Mouse (Mus musculus): Measurements from ENCODE around the gene Tjp1.

The Tjp1 gene

DNA sequence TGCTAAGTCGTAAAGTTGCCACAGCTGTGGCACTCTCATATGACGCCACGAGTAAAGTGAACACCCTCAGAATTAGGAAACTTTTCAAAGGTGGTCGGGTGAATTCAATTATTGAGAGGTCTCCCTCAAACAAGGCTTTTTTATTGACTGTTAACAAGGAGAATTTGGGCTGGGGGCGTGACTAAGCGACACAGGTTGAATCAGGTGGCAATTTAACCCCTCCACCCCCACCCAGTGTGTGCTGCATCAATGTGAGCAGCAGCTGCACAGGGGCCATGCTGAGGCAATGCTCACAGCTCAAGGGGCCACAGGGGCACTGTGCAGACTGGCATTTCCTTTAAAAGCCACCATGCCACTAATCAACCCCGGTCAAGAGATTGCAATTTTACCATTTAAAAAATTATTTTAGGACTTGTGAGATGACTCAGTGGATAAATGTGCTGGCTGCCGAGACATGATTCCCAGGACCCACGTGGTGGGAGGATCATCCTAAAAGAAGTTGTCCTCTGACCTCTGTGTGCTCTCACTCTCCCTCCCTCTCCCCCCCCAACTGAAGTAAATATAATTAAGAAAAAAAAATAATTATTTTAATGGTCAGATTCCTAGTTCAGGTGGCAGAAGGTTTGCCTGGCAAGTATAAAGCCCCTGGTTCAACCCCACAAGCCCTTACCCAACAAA, 96.4 kb downstream of the Tjp1 start:
- no peak for DNase-seq (ENCODE audit: low spot score)

DNA sequence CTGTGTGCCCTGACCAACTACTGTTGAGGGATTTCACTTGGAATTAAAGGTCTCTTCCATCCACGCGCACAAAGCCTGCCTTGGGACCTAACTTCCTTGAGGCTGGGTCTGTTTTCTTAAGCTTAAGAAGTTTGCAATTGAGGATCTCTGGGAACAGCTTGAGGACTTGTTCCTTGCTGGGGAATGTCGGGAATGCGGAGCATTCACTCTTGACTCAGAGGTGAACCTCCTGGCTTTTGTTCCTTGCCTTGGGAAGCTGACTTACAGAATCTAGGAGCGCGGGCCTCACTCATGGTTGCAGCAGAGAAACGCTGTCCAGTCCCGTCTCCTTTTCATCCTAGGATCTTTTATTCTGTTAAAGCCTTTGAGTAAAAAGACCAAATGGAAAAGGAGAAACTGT, 97.2 kb downstream of the Tjp1 start:
- no peak for DNase-seq (ENCODE audit: low spot score)

DNA sequence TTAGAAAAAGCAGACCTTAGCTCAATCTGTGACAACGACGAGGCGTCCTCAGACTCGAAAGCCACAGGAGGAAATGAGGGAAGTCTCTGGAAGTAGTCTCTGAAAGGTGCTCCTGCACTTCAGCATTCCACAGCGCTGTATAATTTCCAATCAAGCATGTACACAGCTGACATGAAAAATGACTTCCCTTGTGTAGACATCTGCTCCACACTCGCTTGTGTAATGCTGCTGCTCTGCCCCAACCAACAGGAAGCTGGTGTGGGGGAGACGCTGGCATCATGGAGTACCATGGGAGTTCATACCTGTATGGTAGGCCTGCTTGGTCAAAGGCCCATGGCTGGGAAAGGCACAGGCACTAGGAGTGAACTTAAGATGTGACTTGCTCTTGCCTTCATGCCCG, 103.1 kb downstream of the Tjp1 start:
- DNase-seq (ENCODE audit: low spot score): no peak

DNA sequence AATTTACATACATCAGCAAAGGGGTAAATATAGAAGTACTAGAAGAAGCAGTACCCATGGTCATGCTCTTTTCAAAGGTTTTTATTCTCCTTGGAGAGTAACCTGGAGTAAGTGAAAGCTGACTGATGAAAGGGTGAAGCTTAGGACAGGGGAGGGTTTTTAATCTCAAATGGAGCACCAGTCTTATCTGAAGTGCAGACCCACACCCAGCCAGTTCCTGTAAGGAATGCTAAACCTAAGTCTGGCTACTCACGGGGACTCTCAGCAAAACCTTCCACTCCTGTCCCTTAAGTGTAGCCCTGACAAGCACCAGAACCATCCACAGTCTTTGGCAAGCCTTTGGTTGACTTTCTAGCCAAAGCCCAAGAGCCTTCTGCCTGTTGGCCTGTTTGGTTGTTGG, 105.1 kb downstream of the Tjp1 start:
- DNase-seq (ENCODE audit: low spot score): no peak

DNA sequence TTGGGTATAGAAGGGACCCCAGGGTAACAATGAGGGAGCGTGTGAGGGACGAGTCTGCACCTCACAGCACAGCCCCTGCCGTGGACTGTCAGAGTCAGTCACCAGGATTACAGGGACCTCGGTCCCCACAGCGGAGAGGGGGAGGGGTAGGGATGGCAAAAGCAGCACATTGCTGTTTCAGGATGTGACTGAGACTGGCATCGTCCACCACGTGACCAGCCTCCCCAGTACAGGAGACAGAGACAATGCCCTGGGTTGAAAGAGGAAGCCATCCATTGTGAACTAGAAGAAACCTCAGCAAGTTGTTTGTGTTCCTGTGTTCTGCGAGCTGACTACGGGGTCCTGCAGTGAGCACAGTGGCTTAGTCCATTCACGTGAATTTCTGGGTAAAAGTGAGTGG, 106.1 kb downstream of the Tjp1 start:
- peak; percentile 70 for DNase-seq (ENCODE audit: low spot score)

DNA sequence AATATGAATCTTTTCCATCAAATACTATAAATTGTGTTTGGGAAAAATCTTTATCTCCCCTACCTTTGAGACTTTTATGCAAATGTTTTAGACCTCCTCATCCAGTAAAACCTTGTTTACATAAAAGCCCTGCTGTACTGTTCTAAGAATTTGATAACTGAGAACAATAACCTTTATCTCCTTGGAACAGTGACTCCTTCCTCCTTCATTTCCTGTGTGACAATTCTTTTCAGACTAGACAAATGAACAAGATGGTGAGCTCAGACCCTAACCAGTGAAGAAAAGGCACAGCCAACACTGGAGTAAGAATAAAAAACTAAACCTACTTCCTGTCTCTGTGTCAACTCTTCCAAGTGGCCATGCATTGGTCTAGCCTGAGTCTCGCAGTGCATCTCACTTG, 107.7 kb downstream of the Tjp1 start:
- no peak for DNase-seq (ENCODE audit: low spot score)

DNA sequence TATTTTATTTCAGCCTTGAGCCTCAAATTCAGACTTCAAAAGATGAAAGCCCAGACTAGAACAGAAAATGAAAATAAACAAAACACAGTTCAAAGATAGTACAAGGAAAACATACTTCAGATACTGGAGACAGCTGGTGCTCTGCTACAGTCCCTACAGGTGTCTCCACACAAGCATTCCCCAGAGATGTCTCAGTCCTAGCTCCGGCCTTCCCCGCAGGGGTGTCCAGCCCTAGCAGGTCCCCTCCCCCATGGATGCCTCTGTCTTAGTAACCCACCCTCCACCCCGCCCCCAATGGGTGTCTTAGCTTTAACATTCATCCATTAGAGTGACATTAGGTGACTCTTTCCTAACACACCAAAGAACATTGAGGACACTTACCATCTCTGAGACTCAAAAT, 108.6 kb downstream of the Tjp1 start:
- DNase-seq (ENCODE audit: low spot score): no peak

DNA sequence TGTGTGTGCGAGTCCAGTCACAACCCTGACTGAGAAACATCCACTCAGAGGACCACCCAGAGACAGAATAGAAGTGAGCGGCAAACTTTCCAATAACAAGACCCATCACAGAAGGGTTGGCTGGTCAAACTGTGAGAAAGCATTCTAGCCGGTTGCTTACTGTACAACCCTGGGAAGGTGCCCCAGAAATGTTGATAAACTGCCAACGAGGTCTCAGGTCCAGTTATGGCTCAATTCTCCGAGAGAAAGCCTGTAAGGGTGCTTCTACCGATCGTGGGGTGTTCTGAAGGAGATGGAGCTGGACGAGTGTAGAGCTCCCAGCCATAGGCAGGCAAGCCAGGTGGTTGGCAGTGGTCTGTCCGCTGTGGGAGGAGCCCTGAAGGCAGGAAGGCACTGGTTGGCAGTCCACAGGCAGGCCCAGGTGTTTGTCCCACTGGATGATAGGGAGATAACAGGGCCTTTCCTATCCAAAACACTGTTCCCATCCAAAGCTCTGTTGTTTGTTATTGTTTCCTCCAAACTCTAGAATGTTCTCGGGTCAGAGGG, 109.1 kb downstream of the Tjp1 start:
- DNase-seq (ENCODE audit: low spot score): no peak

DNA sequence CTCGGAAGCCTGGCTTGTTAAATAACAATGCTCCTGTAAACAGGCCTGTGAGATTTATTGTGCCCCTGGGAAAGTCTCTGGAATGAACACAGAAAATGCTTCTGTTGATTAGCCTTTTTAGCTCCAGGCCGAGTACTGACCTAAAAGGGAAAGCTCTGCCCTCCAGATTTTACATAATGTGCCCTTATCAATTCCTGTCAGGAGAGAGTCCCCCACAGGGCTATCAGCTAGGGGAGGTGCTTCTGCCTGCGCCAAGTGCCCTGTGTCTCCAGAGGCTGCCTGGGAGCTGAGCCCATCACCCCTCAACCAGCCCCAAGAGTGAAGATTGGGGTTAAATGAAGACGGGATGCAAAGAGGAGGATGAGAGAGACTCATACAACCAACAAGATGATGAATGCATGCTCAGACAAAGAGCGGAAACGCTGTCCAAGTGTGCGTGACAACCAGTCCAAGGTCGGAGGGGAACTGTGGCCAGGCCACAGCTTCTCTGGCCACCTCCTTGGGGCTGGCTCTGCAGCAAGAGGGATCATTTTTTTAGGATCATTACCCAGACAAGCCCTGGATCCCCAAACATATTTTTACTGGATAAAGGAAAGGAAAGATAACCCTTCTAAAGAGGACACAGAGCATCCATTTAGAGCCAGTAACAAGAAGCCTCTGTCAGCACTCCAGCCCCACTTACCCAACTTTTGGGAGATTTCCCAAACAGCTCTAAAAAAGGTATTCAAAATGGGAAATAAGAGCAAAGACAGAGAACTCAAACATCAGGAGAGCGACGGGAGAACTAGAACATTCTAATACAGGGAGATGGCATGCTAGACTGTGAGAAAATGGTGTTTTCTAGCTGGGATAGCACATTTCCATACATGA, 110.1 kb downstream of the Tjp1 start:
- DNase-seq (ENCODE audit: low spot score): no peak

DNA sequence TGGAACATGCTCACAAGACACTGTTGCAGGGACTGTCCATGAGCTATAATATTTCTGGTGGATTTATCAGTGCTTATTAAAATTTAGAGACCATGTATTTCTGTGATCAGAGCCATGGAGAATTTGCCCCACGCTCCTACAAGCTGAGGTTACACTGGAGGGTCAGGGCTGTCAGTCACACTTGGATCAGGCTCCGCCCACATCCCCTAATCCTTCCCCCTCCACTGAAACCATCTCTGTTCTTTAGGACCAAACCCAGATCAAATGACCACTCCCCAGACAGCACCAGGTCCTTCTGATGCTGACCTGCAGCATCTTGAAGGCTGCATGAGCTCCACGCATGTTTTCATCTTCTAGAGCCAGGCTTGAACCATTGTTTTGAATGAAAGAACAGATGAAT, 111.1 kb downstream of the Tjp1 start:
- no peak for DNase-seq (ENCODE audit: low spot score)

DNA sequence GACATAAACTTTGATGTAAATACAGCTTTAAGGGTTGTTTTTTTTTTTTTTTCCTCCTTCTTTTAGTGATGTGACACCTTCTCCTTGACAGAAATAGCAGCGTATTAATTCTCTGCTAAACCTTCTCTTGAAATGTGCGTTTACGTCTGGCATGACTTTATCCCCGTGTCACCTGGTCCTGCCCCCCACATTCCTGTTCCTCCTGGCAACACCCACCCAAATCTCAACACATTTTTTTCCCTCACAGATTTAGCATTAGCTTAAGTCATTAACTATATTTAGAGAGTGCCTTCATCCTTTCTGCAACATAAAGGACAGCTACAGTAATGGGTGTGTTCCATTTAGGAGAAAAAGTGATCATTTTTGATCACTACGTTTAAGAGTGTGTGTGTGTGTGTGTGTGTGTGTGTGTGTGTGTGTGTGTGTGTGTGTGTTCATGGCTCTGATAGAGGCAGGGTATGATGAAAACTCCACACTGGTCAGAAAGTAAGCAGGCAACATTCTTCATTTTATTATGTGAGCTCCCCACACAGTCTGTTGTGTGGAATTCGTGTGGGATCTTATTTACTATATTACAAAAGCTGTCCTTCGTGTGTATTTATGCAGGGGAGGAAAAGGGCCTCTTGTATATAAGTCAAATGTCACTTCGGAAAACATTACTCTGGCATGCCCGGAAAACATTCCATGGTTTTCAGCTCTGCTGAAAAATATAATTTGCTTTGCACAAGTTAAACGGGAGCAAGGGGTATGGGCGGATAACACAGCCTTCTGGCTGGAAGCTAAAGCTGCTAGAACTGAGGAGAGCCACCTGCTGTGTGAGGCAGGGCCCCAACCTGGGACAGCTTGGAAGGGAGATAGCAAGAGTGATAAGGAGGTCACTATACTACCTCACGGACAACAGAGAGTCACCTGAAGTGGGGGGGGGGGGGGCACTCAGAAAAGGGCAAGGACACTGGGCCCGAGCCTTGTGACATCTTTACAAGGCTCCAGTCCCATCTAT, 113.3 kb downstream of the Tjp1 start:
- no peak for DNase-seq (ENCODE audit: low spot score)

DNA sequence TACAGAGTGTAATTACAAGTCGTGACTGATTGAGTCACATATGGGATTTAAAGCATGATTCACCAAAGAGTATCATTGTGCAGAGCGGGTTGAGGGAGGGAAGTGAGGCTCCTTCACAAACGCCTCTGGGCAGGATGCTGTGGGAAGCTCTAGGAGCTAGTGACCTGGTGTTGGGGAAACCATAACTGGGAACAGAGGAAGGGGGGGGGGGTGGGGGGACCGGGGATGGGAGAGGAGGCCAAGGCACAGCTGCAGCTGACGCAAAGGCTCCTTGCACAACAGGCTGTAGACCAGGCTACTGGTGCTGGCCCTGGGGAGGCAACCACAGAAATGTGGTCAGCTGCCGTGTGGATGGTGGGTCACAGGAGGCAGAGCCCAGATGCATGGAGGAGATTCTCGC, 116.9 kb downstream of the Tjp1 start:
- no peak for DNase-seq (ENCODE audit: low spot score)

DNA sequence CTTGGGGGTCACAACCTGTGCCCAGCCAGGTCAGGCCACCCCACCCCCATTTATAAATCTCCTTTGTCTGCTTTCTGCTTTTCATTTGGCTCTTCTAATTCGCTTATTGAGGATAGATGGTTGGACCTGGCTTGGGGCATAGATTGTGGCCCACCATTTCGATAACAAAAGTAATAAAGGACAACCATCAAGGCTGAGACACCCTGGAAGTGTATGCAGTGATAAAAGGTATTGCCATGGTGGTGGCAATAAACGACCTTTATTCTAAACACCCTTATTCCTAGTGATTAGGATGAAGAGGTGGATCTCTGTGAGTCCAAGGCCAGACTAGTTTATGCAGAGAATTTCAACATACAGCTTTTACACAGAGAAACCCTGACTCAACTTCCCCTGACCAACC, 121.2 kb downstream of the Tjp1 start:
- no peak for DNase-seq (ENCODE audit: low spot score)

DNA sequence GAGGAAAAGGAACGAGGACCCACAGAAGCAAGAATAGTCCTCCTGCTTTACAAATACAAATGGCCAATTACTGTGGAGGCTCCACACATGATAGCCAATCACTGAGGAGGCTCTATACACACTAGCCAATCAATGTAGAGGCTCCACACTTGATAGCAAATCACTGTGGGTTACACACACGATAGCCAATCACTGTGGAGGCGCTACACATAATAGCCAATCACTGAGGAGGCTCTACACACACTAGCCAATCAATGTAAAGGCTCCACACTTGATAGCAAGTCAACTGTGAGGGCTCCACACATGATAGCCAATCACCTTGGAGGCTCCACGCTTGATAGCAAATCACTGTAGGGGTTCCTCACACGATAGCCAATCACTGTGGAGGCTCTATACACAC, 125.1 kb downstream of the Tjp1 start:
- DNase-seq (ENCODE audit: low spot score): no peak

DNA sequence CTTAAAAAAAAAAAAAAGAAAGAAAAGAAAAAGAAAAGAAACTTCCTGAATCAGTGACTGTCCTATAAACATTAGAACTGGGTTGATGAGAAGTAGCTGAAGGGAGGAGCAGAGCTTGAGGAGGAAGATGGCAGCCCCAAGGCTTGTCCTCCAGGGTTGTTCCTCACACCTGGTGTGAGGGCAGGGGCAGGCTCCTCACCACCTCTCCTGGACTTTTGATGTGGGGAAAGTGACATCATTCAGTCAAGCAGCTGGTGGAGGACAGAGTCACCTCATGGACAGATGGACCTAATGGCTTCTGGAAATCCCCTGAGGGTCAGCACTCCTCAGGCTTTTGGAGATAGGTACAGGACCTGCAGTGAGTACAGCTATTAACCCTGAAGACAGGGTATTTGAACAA, 126.0 kb downstream of the Tjp1 start:
- no peak for DNase-seq (ENCODE audit: low spot score)

DNA sequence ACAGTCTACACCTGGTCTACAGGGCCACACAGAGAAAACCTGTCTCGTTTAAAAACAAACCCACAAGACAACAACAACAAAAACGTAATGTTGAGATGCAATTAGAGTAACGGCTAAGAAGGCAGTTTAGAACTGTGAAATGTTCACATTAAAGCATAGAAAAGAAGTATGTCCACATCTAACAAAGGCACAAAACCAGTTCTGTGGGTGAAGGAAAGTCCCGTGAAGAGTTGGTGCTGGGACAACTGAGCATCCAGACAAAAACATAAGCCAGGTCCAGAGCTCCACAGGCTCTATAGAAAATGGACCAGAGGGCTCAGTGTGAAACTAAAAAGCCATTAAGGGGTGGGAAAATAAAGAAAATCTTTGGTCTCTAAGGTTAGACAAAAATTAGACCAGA, 131.7 kb downstream of the Tjp1 start:
- DNase-seq (ENCODE audit: low spot score): no peak

DNA sequence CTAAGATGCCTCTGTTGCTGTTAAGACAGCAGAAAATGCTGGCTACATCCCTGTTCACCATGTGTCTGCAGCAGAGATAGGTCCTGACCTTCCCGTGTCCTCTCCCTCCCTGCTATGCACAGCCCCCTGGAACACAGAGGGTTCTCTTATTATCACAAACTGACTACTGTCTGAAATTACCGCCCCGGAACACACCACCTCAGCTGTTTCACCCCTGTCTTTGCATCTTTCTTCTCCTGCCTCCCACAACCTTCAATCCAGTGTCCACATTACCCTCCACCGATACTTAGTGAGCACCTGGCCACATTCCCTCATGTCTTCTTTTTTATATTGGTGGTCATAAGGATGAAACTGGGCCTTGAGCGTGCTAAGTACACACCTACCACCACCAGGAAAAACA, 132.4 kb downstream of the Tjp1 start:
- no peak for DNase-seq (ENCODE audit: low spot score)

DNA sequence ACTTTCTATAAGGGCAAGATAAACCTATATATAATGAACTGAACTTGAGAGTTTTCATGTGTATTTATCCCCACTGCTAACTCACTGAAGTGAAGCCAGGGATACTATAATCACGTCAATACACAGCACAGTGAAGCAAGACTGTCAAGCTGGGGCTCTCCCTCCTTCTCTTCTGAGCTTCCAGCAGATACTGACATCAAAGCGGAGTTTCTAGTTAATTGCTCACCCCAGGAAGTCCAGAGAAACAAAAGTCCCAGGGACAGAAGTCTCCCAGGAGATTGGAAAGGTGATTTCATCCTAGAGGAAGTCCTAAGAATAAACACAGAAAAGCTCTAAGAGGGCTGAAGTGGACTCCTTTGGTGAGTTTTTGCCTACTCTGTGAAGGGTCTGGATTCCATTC, 132.9 kb downstream of the Tjp1 start:
- DNase-seq (ENCODE audit: low spot score): no peak

DNA sequence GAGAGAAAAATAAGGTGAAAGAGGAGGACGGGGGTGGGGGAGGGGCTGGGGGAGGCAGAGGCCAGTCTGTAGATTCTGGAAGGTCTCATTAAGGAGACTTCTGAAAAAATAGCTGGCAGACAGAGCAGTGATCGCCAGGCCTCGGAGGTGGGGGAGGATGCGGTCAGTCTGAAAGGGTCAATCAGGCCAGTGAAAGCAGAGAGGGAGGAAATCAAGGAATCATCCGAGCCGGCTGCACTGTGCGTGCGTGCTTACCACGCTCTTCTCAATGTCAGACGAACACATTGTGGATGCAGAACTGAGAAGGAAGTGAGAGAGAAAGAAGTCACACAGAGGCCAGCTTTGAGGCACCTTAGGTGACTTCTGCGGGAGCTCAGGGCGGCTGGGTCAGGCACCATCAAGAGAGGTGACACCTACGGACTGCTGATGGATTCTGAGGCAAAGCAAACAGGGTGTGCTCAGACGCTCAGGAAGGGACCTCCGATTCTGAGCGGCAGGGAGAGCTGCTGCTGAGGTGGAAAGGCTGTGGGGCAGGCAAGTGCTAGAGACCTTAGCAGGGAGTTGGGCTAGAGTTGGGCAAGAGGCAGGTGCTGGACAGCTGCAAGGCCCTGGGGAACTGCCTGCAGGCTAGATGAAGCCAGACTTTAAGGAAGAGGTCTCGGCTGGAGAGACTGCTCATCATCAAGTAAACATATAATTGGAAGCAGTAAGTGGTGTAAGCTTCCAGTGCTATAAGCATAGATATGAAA, 133.7 kb downstream of the Tjp1 start:
- no peak for DNase-seq (ENCODE audit: low spot score)

DNA sequence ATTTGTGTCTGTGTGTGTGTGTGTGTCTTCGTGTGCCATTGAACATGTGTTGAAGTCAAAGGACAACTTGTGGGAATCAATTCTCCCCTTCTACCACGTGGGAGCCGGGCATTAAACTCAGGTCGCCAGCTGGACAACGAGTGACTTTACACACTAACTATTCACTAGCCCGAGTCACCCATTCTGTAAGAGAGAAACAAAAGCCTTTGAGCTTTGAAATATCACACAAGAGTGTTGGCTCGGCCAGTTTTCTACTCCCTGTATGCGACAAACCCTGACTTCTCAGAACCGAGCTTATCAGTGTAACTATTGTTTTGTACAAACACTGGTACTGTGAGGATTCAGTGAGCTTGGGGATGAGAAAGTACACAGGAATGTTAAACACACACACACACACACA, 134.6 kb downstream of the Tjp1 start:
- DNase-seq (ENCODE audit: low spot score): no peak

DNA sequence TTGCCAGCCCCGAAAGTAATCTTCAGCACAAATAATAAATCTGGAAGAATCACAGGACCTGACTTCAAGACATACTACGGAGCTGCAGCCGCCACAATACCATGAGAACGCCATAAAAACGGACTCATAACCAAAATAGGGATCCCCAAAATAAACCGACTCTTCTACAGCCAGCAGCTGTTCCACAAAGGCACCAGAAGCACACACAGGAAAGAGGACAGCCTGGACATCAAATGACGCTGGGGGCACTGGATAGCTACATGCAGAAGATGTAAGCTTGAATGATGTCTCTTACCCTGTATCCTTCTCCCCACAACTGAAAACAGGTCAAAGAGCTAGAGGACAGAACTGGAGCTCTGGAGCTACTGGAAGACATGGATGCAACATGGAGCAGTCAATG, 138.0 kb downstream of the Tjp1 start:
- no peak for DNase-seq (ENCODE audit: low spot score)

Measured in layer of hippocampus, adult 11-12 months (tissue).